Mouse (Mus musculus) MEL-GATA-1-ER (cell line): ENCODE results near the gene Cavin2.

ENCODE experiments used
- DNase-seq: peaks from one replicate; pipeline ENCODE4 v3.0.0-alpha.2; 2012; ENCODE audit warnings: low read depth; ENCODE audit errors: extremely low read depth

Gene Cavin2

GRCm38 (mm10) chr1:51307056-51307455 is 18.1 kb downstream of the Cavin2 start:
- DNase-seq, result no peak

GRCm38 (mm10) chr1:51315476-51315875 is 26.6 kb downstream of the Cavin2 start:
- DNase-seq, result no peak

GRCm38 (mm10) chr1:51323506-51323905 is 34.6 kb downstream of the Cavin2 start:
- no peak for DNase-seq

- no peak for DNase-seq
Observed at GRCm38 (mm10) chr1:51328541-51328940, 39.6 kb downstream of the Cavin2 start.

- no peak for DNase-seq
Observed at GRCm38 (mm10) chr1:51332986-51333385, 44.1 kb downstream of the Cavin2 start.

- peak; percentile 10 for DNase-seq
Observed at GRCm38 (mm10) chr1:51333557-51334285, 44.8 kb downstream of the Cavin2 start.

- DNase-seq, result no peak
Observed at GRCm38 (mm10) chr1:51334289-51334688, 45.4 kb downstream of the Cavin2 start.

GRCm38 (mm10) chr1:51335081-51335480 is 46.2 kb downstream of the Cavin2 start:
- DNase-seq, result no peak

- DNase-seq, result no peak
Observed at GRCm38 (mm10) chr1:51344160-51344559, 55.2 kb downstream of the Cavin2 start.

GRCm38 (mm10) chr1:51347596-51347995 is 58.7 kb downstream of the Cavin2 start:
- DNase-seq, result peak; percentile 11

- no peak for DNase-seq
Observed at GRCm38 (mm10) chr1:51348631-51349030, 59.7 kb downstream of the Cavin2 start.

GRCm38 (mm10) chr1:51349291-51349967 is 60.5 kb downstream of the Cavin2 start:
- no peak for DNase-seq
